Comparison of ENCODE assay signal across 8 mouse cellular contexts in the genomic region with DNA sequence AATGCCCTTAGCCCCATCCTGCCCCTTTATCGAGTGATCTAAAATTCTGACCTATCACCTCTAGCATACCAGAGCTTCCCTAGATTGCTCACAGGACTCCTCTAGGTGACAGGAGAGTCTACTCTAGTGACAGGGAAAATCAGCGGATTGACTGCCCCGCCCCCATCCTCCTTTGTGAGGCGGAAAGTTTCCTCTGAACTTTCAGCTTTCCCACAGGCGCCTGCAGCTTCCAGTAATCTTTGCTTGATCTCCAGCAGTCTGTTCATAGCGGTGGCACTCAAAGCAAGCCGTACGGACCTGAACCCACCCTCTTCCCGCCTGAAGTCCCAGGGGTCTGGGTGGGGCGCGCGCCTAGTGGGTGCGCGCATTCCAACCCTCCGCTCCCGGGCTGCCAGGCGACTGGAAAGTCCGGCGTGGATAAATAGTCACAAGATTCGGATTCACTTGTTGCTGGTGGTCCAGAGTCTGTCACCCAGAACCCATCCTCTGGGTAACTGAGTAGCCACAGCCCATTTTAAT. TPM values are rescaled to one million over a fixed set of nuclear protein-coding genes. Genes with fewer than 3 reads are reported as not detected.
DNase-seq lines count a peak whose midpoint lies in the region; ATAC-seq and TF ChIP-seq lines count a peak whose summit lies in the region.

No protein-coding gene starts in this region.

- no peaks in the 10 kb centered on the region for H3K9me3 ChIP-seq in erythroblast, embryonic 14.5 days (ENCODE audit: control insufficient read depth, low read length)
- no peaks in the 10 kb centered on the region for H3K9me3 ChIP-seq in hindbrain, postnatal 0 days (ENCODE audit: low read length)
- no peaks in the 10 kb centered on the region for H3K9me3 ChIP-seq in liver, embryonic 13.5 days (replicated peaks)
- no peaks in the 10 kb centered on the region for H3K9me3 ChIP-seq in neural tube, embryonic 13.5 days

- H3K4me2 ChIP-seq in hindbrain, postnatal 0 days (ENCODE audit: low read depth, low read length) = peak overlapping the region; percentile 58
- peak overlapping the region; percentile 62 for H3K4me2 ChIP-seq in liver, embryonic 13.5 days
- H3K4me2 ChIP-seq in neural tube, embryonic 13.5 days = peak overlapping the region; percentile 57

- TF ChIP-seq CTCF in bone marrow macrophage, adult 2 months (IDR thresholded peaks at IDR 0.05; ENCODE audit: low read depth, low read length) = no peak
- TF ChIP-seq CTCF in hindbrain, postnatal 0 days (IDR thresholded peaks at IDR 0.05; ENCODE audit: low read depth) = no peak

- H3K27me3 ChIP-seq in erythroblast, embryonic 14.5 days (ENCODE audit: control insufficient read depth) = peaks cover 25% of the 10 kb centered on the region
- no peaks in the 10 kb centered on the region for H3K27me3 ChIP-seq in hindbrain, postnatal 0 days (ENCODE audit: insufficient read depth, low read length)
- peaks cover 8% of the 10 kb centered on the region; the same call in 1 of the 2 replicates for H3K27me3 ChIP-seq in liver, embryonic 13.5 days
- no peaks in the 10 kb centered on the region for H3K27me3 ChIP-seq in neural tube, embryonic 13.5 days

- TF ChIP-seq POLR2A in bone marrow macrophage, adult 2 months (IDR thresholded peaks at IDR 0.05; ENCODE audit: borderline replicate concordance, low read depth, low read length) = no peak

- H3K4me1 ChIP-seq in erythroblast, embryonic 14.5 days (ENCODE audit: control insufficient read depth) = peaks cover 17% of the 10 kb centered on the region
- H3K4me1 ChIP-seq in bone marrow macrophage, adult 2 months (ENCODE audit: control insufficient read depth, insufficient read depth, low read length) = peaks cover 12% of the 10 kb centered on the region
- peaks cover 13% of the 10 kb centered on the region for H3K4me1 ChIP-seq in hindbrain, postnatal 0 days (ENCODE audit: insufficient read depth, low read length)
- peaks cover 21% of the 10 kb centered on the region for H3K4me1 ChIP-seq in liver, embryonic 13.5 days (replicated peaks)
- peaks cover 27% of the 10 kb centered on the region for H3K4me1 ChIP-seq in neural tube, embryonic 13.5 days (replicated peaks)

- no peak overlapping the region for H3K27ac ChIP-seq in bone marrow macrophage, adult 2 months (ENCODE audit: insufficient read depth, low read depth, low read length)
- H3K27ac ChIP-seq in hindbrain, postnatal 0 days = peak overlapping the region; percentile 60
- no peak overlapping the region for H3K27ac ChIP-seq in liver, embryonic 13.5 days
- H3K27ac ChIP-seq in neural tube, embryonic 13.5 days (replicated peaks) = peak overlapping the region; percentile 24; the same call in 1 of the 2 replicates

- H3K9ac ChIP-seq in hindbrain, postnatal 0 days (replicated peaks; ENCODE audit: low read length) = peak overlapping the region; percentile 48
- H3K9ac ChIP-seq in liver, embryonic 13.5 days = peak overlapping the region; percentile 31; the same call in 1 of the 2 replicates
- peak overlapping the region; percentile 58 for H3K9ac ChIP-seq in neural tube, embryonic 13.5 days

- intact Hi-C loops in gastrocnemius, postnatal 14 days (cut with DNase I; ENCODE audit: low total_unique reads) = no loop called here

- H3K4me3 ChIP-seq in erythroblast, embryonic 14.5 days (replicated peaks) = peak overlapping the region; percentile 40
- peak overlapping the region; percentile 23 for H3K4me3 ChIP-seq in bone marrow macrophage, adult 2 months (ENCODE audit: insufficient read depth, low read length)
- H3K4me3 ChIP-seq in hindbrain, postnatal 0 days (ENCODE audit: low read length) = peak overlapping the region; percentile 40
- H3K4me3 ChIP-seq in liver, embryonic 13.5 days (replicated peaks) = peak overlapping the region; percentile 46
- H3K4me3 ChIP-seq in neural tube, embryonic 13.5 days = peak overlapping the region; percentile 38

- peak; percentile 86 for DNase-seq in gastrocnemius, postnatal 14 days
- DNase-seq in hindbrain, postnatal 0 days (ENCODE audit: low spot score) = peak; percentile 63
- DNase-seq in liver, embryonic 13.5 days = no peak

- WGBS in hindbrain, postnatal 0 days = under 1% methylated on average over 20 of the region's 20 CpGs
- 2% methylated on average over 20 of the region's 20 CpGs for WGBS in liver, embryonic 13.5 days (ENCODE audit: insufficient replicate concordance)
- under 1% methylated on average over 20 of the region's 20 CpGs for WGBS in neural tube, embryonic 13.5 days

- no peak for ATAC-seq in erythroblast, adult 5-6 weeks (replicated peaks; ENCODE audit: low FRiP score, poor library complexity, severe bottlenecking)
- ATAC-seq in hindbrain, postnatal 0 days = peak; percentile 50
- peak; percentile 47 for ATAC-seq in liver, embryonic 13.5 days (ENCODE audit: low read depth)
- ATAC-seq in neural tube, embryonic 13.5 days (ENCODE audit: low read depth) = peak; percentile 74
- no peak for ATAC-seq in inflammation-experienced regulatory T-cells, adult 6 months

- H3K36me3 ChIP-seq in erythroblast, embryonic 14.5 days (ENCODE audit: control insufficient read depth) = peaks cover 5% of the 10 kb centered on the region; the same call in 1 of the 2 replicates
- no peaks in the 10 kb centered on the region for H3K36me3 ChIP-seq in hindbrain, postnatal 0 days (ENCODE audit: insufficient read depth, low read length)
- no peaks in the 10 kb centered on the region; the same call in 1 of the 2 replicates for H3K36me3 ChIP-seq in liver, embryonic 13.5 days
- H3K36me3 ChIP-seq in neural tube, embryonic 13.5 days = peaks cover 6% of the 10 kb centered on the region; the same call in 1 of the 2 replicates

RNA-seq across cellular contexts. Expression of gene Lamb2, which starts 0.8 kb away (rescaled TPM):
- 0.02 and 0.05 TPM in 2 replicates for polyA plus RNA-seq in erythroblast, embryonic 14.5 days (2012)
- not detected in 2 replicates for total RNA-seq in erythroblast, adult 5-6 weeks (2015; ENCODE audit: low replicate concordance)
- total RNA-seq in erythroblast, adult 5-6 weeks (2017; ENCODE audit: low replicate concordance) = not detected in 2 replicates
- 2.7 and 3.4 TPM in 2 replicates for polyA plus RNA-seq in bone marrow macrophage, adult 2 months (2012; ENCODE audit: insufficient read depth, insufficient read length, missing spikeins)
- total RNA-seq in gastrocnemius, postnatal 14 days (2021) = 100 to 1,000 TPM; 118 to 125 TPM
- 77.5 and 99.8 TPM in 2 replicates for total RNA-seq in hindbrain, postnatal 0 days (2014; rRNA removed)
- polyA plus RNA-seq in hindbrain, postnatal 0 days (2015; fragmentation: Nextera tagmentation; extraction: Ambion mirVana) = 16.0 and 18.6 TPM in 2 replicates
- polyA plus RNA-seq in liver, embryonic 13.5 days (2015; fragmentation: Nextera tagmentation; extraction: Ambion mirVana) = 5.3 and 6.4 TPM in 2 replicates
- polyA plus RNA-seq in neural tube, embryonic 13.5 days (2015; fragmentation: Nextera tagmentation; extraction: Ambion mirVana) = 20.9 and 21.6 TPM in 2 replicates
- polyA plus RNA-seq in inflammation-experienced regulatory T-cells, adult 6 months (2017; shearing (Covaris generic)) = under 1 TPM in 2 of 3 experiments, not detected in 1; 0.06 to 0.08 TPM

RNA-seq across cellular contexts. Expression of gene Usp19, which starts 11.7 kb away (rescaled TPM):
- 10.7 and 11.0 TPM in 2 replicates for polyA plus RNA-seq in erythroblast, embryonic 14.5 days (2012)
- 57.9 and 59.6 TPM in 2 replicates for total RNA-seq in erythroblast, adult 5-6 weeks (2015; ENCODE audit: low replicate concordance)
- total RNA-seq in erythroblast, adult 5-6 weeks (2017; ENCODE audit: low replicate concordance) = 80.2 and 94.7 TPM in 2 replicates
- polyA plus RNA-seq in bone marrow macrophage, adult 2 months (2012; ENCODE audit: insufficient read depth, insufficient read length, missing spikeins) = 86.8 and 87.1 TPM in 2 replicates
- 10 to 100 TPM; 85.9 to 92.0 TPM for total RNA-seq in gastrocnemius, postnatal 14 days (2021)
- total RNA-seq in hindbrain, postnatal 0 days (2014; rRNA removed) = 87.6 and 104 TPM in 2 replicates
- polyA plus RNA-seq in hindbrain, postnatal 0 days (2015; fragmentation: Nextera tagmentation; extraction: Ambion mirVana) = 51.6 and 52.0 TPM in 2 replicates
- 26.0 and 27.0 TPM in 2 replicates for polyA plus RNA-seq in liver, embryonic 13.5 days (2015; fragmentation: Nextera tagmentation; extraction: Ambion mirVana)
- 68.3 and 80.2 TPM in 2 replicates for polyA plus RNA-seq in neural tube, embryonic 13.5 days (2015; fragmentation: Nextera tagmentation; extraction: Ambion mirVana)
- 10 to 100 TPM; 15.7 to 18.4 (median 18.4) TPM for polyA plus RNA-seq in inflammation-experienced regulatory T-cells, adult 6 months (2017; shearing (Covaris generic))

RNA-seq across cellular contexts. Expression of gene Klhdc8b, which starts 17.3 kb away (rescaled TPM):
- 1.8 and 1.9 TPM in 2 replicates for polyA plus RNA-seq in erythroblast, embryonic 14.5 days (2012)
- 0.77 and 2.9 TPM in 2 replicates for total RNA-seq in erythroblast, adult 5-6 weeks (2015; ENCODE audit: low replicate concordance)
- 3.3 and 4.3 TPM in 2 replicates for total RNA-seq in erythroblast, adult 5-6 weeks (2017; ENCODE audit: low replicate concordance)
- 3.6 and 6.2 TPM in 2 replicates for polyA plus RNA-seq in bone marrow macrophage, adult 2 months (2012; ENCODE audit: insufficient read depth, insufficient read length, missing spikeins)
- total RNA-seq in gastrocnemius, postnatal 14 days (2021) = 1 to 10 TPM; 4.1 to 4.6 TPM
- total RNA-seq in hindbrain, postnatal 0 days (2014; rRNA removed) = 62.6 and 72.8 TPM in 2 replicates
- 44.9 and 46.5 TPM in 2 replicates for polyA plus RNA-seq in hindbrain, postnatal 0 days (2015; fragmentation: Nextera tagmentation; extraction: Ambion mirVana)
- polyA plus RNA-seq in liver, embryonic 13.5 days (2015; fragmentation: Nextera tagmentation; extraction: Ambion mirVana) = 12.3 and 12.8 TPM in 2 replicates
- 68.4 and 86.4 TPM in 2 replicates for polyA plus RNA-seq in neural tube, embryonic 13.5 days (2015; fragmentation: Nextera tagmentation; extraction: Ambion mirVana)
- 1 to 10 TPM in 2 of 3 experiments, under 1 TPM in 1; 0.94 to 1.9 (median 1.6) TPM for polyA plus RNA-seq in inflammation-experienced regulatory T-cells, adult 6 months (2017; shearing (Covaris generic))

RNA-seq across cellular contexts. Expression of gene Ccdc71, which starts 18.4 kb away (rescaled TPM):
- polyA plus RNA-seq in erythroblast, embryonic 14.5 days (2012) = 1.1 and 1.4 TPM in 2 replicates
- total RNA-seq in erythroblast, adult 5-6 weeks (2015; ENCODE audit: low replicate concordance) = 6.1 and 21.7 TPM in 2 replicates
- 1.5 and 5.8 TPM in 2 replicates for total RNA-seq in erythroblast, adult 5-6 weeks (2017; ENCODE audit: low replicate concordance)
- 17.3 and 18.1 TPM in 2 replicates for polyA plus RNA-seq in bone marrow macrophage, adult 2 months (2012; ENCODE audit: insufficient read depth, insufficient read length, missing spikeins)
- 10 to 100 TPM; 15.6 to 17.5 TPM for total RNA-seq in gastrocnemius, postnatal 14 days (2021)
- 32.9 and 37.2 TPM in 2 replicates for total RNA-seq in hindbrain, postnatal 0 days (2014; rRNA removed)
- polyA plus RNA-seq in hindbrain, postnatal 0 days (2015; fragmentation: Nextera tagmentation; extraction: Ambion mirVana) = 46.9 and 55.9 TPM in 2 replicates
- polyA plus RNA-seq in liver, embryonic 13.5 days (2015; fragmentation: Nextera tagmentation; extraction: Ambion mirVana) = 23.5 and 26.0 TPM in 2 replicates
- polyA plus RNA-seq in neural tube, embryonic 13.5 days (2015; fragmentation: Nextera tagmentation; extraction: Ambion mirVana) = 55.3 and 57.0 TPM in 2 replicates
- 10 to 100 TPM; 22.9 to 28.1 (median 27.5) TPM for polyA plus RNA-seq in inflammation-experienced regulatory T-cells, adult 6 months (2017; shearing (Covaris generic))

RNA-seq across cellular contexts. Expression of gene Qars, which starts 28.8 kb away (rescaled TPM):
- polyA plus RNA-seq in erythroblast, embryonic 14.5 days (2012) = 5.3 and 5.9 TPM in 2 replicates
- 18.6 and 69.2 TPM in 2 replicates for total RNA-seq in erythroblast, adult 5-6 weeks (2015; ENCODE audit: low replicate concordance)
- total RNA-seq in erythroblast, adult 5-6 weeks (2017; ENCODE audit: low replicate concordance) = 54.2 and 64.6 TPM in 2 replicates
- polyA plus RNA-seq in bone marrow macrophage, adult 2 months (2012; ENCODE audit: insufficient read depth, insufficient read length, missing spikeins) = 165 and 180 TPM in 2 replicates
- 10 to 100 TPM; 65.9 to 72.6 TPM for total RNA-seq in gastrocnemius, postnatal 14 days (2021)
- 153 and 175 TPM in 2 replicates for total RNA-seq in hindbrain, postnatal 0 days (2014; rRNA removed)
- polyA plus RNA-seq in hindbrain, postnatal 0 days (2015; fragmentation: Nextera tagmentation; extraction: Ambion mirVana) = 55.2 and 58.3 TPM in 2 replicates
- 63.1 and 66.1 TPM in 2 replicates for polyA plus RNA-seq in liver, embryonic 13.5 days (2015; fragmentation: Nextera tagmentation; extraction: Ambion mirVana)
- polyA plus RNA-seq in neural tube, embryonic 13.5 days (2015; fragmentation: Nextera tagmentation; extraction: Ambion mirVana) = 69.1 and 80.0 TPM in 2 replicates
- polyA plus RNA-seq in inflammation-experienced regulatory T-cells, adult 6 months (2017; shearing (Covaris generic)) = 100 to 1,000 TPM; 123 to 167 (median 155) TPM

Comparison
In these comparisons a context has a peak if more than half of its experiments do, and no peak if none do; other contexts are left out.
1. ATAC-seq: peak in hindbrain, postnatal 0 days (single experiment), liver, embryonic 13.5 days (single experiment) and neural tube, embryonic 13.5 days (single experiment); none in erythroblast, adult 5-6 weeks (single experiment) and inflammation-experienced regulatory T-cells, adult 6 months (single experiment).
2. H3K27ac ChIP-seq: peak in hindbrain, postnatal 0 days (single experiment) and neural tube, embryonic 13.5 days (single experiment); none in bone marrow macrophage, adult 2 months (single experiment) and liver, embryonic 13.5 days (single experiment).
3. Peak in every context shown above with its lines, with median percentiles within 50 percentile points of each other: H3K4me3 ChIP-seq, H3K4me2 ChIP-seq and H3K9ac ChIP-seq.